Mouse (Mus musculus) MEL (cell line): ENCODE data around the gene Gm10842. TPM values are rescaled to one million over a fixed set of nuclear protein-coding genes. Genes with fewer than 3 reads are reported as not detected.
"Not testable (repeated sequence)": the region's sequence is repeated elsewhere in the genome, so short reads cannot be mapped to it uniquely, and the experiment has no call there.

Experiments used
- DNase-seq: peaks from one replicate; pipeline ENCODE4 v3.0.0; 2011; ENCODE audit warnings: low read depth, low spot score
- H3K27ac ChIP-seq: 2 replicates; pipeline ENCODE4 v1.5.1; 2012; ENCODE audit warnings: low read depth, mild to moderate bottlenecking, control low read depth, low read length, moderate library complexity; ENCODE audit not compliant: control insufficient read depth
- H3K27me3 ChIP-seq, 2 experiments: fragments of 150-350 bp in 1 of 2; sonication (generic) in 1 of 2; 2 replicates each; pipeline ENCODE4 v1.6.1; 2012; ENCODE audit warnings: low read length in 2 of 2, mild to moderate bottlenecking in 2 of 2, improper control_type of control experiment in 1 of 2, moderate library complexity in 1 of 2; ENCODE audit not compliant: insufficient read depth in 2 of 2, control insufficient read depth in 1 of 2
- H3K36me3 ChIP-seq, 2 experiments: 2 replicates each; pipeline ENCODE4 v1.6.1; 2012 to 2014; ENCODE audit warnings: low read length in 2 of 2, improper control_type of control experiment in 1 of 2, inconsistent platforms in 1 of 2, mild to moderate bottlenecking in 1 of 2; ENCODE audit not compliant: insufficient read depth in 2 of 2, control insufficient read depth in 1 of 2
- H3K4me1 ChIP-seq, 2 experiments: fragments of 150-350 bp in 1 of 2; sonication (generic) in 1 of 2; 2 replicates each; pipeline ENCODE4 v1.6.1; 2012; ENCODE audit warnings: low read length in 2 of 2, improper control_type of control experiment in 1 of 2, mild to moderate bottlenecking in 1 of 2; ENCODE audit not compliant: insufficient read depth in 2 of 2, control insufficient read depth in 1 of 2
- H3K4me3 ChIP-seq, 2 experiments: fragments of 150-350 bp in 1 of 2; sonication (generic) in 1 of 2; 2 replicates each; pipeline ENCODE4 v1.5.1; 2012; ENCODE audit warnings: low read depth in 2 of 2, low read length in 2 of 2, mild to moderate bottlenecking in 2 of 2, moderate library complexity in 2 of 2, control low read depth in 1 of 2, improper control_type of control experiment in 1 of 2; ENCODE audit not compliant: control insufficient read depth in 1 of 2, insufficient read depth in 1 of 2
- H3K79me2 ChIP-seq: 2 replicates; pipeline ENCODE4 v1.6.1; 2012; ENCODE audit warnings: mild to moderate bottlenecking, low read length, moderate library complexity; ENCODE audit not compliant: control insufficient read depth, poor library complexity, insufficient read depth
- H3K9ac ChIP-seq: 2 replicates; pipeline ENCODE4 v1.6.1; 2012; ENCODE audit warnings: low read depth, mild to moderate bottlenecking, control low read depth, low read length, moderate library complexity; ENCODE audit not compliant: control insufficient read depth, poor library complexity, severe bottlenecking
- H3K9me3 ChIP-seq: fragments of 150-350 bp; sonication (generic); replicated peaks from 2 replicates; pipeline ENCODE4 v1.6.1; 2012; ENCODE audit warnings: mild to moderate bottlenecking, low read length, improper control_type of control experiment, moderate library complexity; ENCODE audit not compliant: insufficient read depth
- CHD2 ChIP-seq: IDR thresholded peaks from 2 replicates; pipeline ENCODE4 v1.6.1; 2011; ENCODE audit warnings: low read length, improper control_type of control experiment
- ETS1 ChIP-seq: IDR thresholded peaks from 2 replicates; pipeline ENCODE4 v1.6.1; 2012; ENCODE audit warnings: low read depth, mild to moderate bottlenecking, inconsistent platforms, low read length, improper control_type of control experiment, moderate library complexity
- GABPA ChIP-seq: IDR thresholded peaks from 2 replicates; pipeline ENCODE4 v1.6.1; 2012; ENCODE audit warnings: low read depth, mild to moderate bottlenecking, inconsistent platforms, low read length, improper control_type of control experiment, moderate library complexity
- GATA1 ChIP-seq: IDR thresholded peaks from 2 replicates; pipeline ENCODE4 v1.6.1; 2011; ENCODE audit warnings: low read depth, low read length, improper control_type of control experiment
- HCFC1 ChIP-seq: IDR thresholded peaks from 2 replicates; pipeline ENCODE4 v1.6.1; 2012; ENCODE audit warnings: low read depth, mild to moderate bottlenecking, inconsistent platforms, low read length, improper control_type of control experiment, moderate library complexity
- JUND ChIP-seq: IDR thresholded peaks from 2 replicates; pipeline ENCODE4 v1.6.1; 2011; ENCODE audit warnings: low read depth, mild to moderate bottlenecking, improper control_type of control experiment, low read length
- KAT2A ChIP-seq: conservative IDR thresholded peaks from 2 replicates; pipeline ENCODE4 v1.6.1; 2012; ENCODE audit warnings: low read depth, low read length, improper control_type of control experiment, inconsistent platforms
- MYB ChIP-seq: IDR thresholded peaks from 2 replicates; pipeline ENCODE4 v1.6.1; 2011; ENCODE audit warnings: mild to moderate bottlenecking, low read depth, low read length, improper control_type of control experiment
- NELFE ChIP-seq: IDR thresholded peaks from 2 replicates; pipeline ENCODE4 v1.6.1; 2011; ENCODE audit warnings: low read depth, low read length, improper control_type of control experiment
- NRF1 ChIP-seq: IDR thresholded peaks from 2 replicates; pipeline ENCODE4 v1.6.1; 2014; ENCODE audit warnings: low read depth, mild to moderate bottlenecking, inconsistent platforms, low read length, improper control_type of control experiment, moderate library complexity; ENCODE audit not compliant: poor library complexity, insufficient read depth, severe bottlenecking
- POLR2A ChIP-seq, 2 experiments: IDR thresholded peaks; 2 replicates each; pipeline ENCODE4 v1.6.1; 2011 to 2012; ENCODE audit warnings: low read length in 2 of 2, mild to moderate bottlenecking in 2 of 2, control low read depth in 1 of 2, improper control_type of control experiment in 1 of 2, low read depth in 1 of 2, moderate library complexity in 1 of 2; ENCODE audit not compliant: control insufficient read depth in 1 of 2, insufficient read depth in 1 of 2, poor library complexity in 1 of 2
- POLR2AphosphoS5 ChIP-seq: IDR thresholded peaks from 2 replicates; pipeline ENCODE4 v1.6.1; 2012; ENCODE audit warnings: low read depth, borderline replicate concordance, mild to moderate bottlenecking, inconsistent platforms, low read length, moderate library complexity, mixed read lengths
- RAD21 ChIP-seq: IDR thresholded peaks from 2 replicates; pipeline ENCODE4 v1.6.1; 2011; ENCODE audit warnings: mild to moderate bottlenecking, low read depth, low read length, improper control_type of control experiment
- RCOR1 ChIP-seq: IDR thresholded peaks from 2 replicates; pipeline ENCODE4 v1.6.1; 2012; ENCODE audit warnings: low read depth, mild to moderate bottlenecking, inconsistent platforms, low read length, improper control_type of control experiment
- SIN3A ChIP-seq: IDR thresholded peaks from 2 replicates; pipeline ENCODE4 v1.6.1; 2012; ENCODE audit warnings: low read length, improper control_type of control experiment, inconsistent platforms
- TBP ChIP-seq: IDR thresholded peaks from 2 replicates; pipeline ENCODE4 v1.8.0; 2011; ENCODE audit warnings: low read depth, low read length, improper control_type of control experiment
- USF1 ChIP-seq: IDR thresholded peaks from 2 replicates; pipeline ENCODE4 v1.6.1; 2014; ENCODE audit warnings: low read depth, mild to moderate bottlenecking, inconsistent platforms, low read length, improper control_type of control experiment, moderate library complexity
- USF2 ChIP-seq, 2 experiments: IDR thresholded peaks; 2 replicates each; pipeline ENCODE4 v1.6.1; 2011 to 2012; ENCODE audit warnings: improper control_type of control experiment in 2 of 2, low read length in 2 of 2, borderline replicate concordance in 1 of 2, inconsistent platforms in 1 of 2, low read depth in 1 of 2, mild to moderate bottlenecking in 1 of 2; ENCODE audit not compliant: insufficient read depth in 1 of 2
- ZMIZ1 ChIP-seq: IDR thresholded peaks from 2 replicates; pipeline ENCODE4 v1.6.1; 2012; ENCODE audit warnings: low read depth, mild to moderate bottlenecking, inconsistent platforms, low read length, improper control_type of control experiment, moderate library complexity
- ZNF384 ChIP-seq: IDR thresholded peaks from 2 replicates; pipeline ENCODE4 v1.6.1; 2012; ENCODE audit warnings: low read depth, mild to moderate bottlenecking, inconsistent platforms, low read length, improper control_type of control experiment
- polyA plus RNA-seq, 2 experiments: library from polyadenylated mRNA; stranded (reverse) in 1 of 2; unstranded in 1 of 2; fragments of >175 nt in 1 of 2; fragments of >200 nt in 1 of 2; gene quantifications; 2 replicates each; pipeline versions ENCODE4 v1.2.1 to v1.2.4; 2012; ENCODE audit warnings: low replicate concordance in 2 of 2, low read depth in 1 of 2; ENCODE audit not compliant: insufficient read length in 2 of 2, insufficient read depth in 1 of 2, missing spikeins in 1 of 2
- total RNA-seq: library from RNA; depleted of rRNA; stranded (reverse); fragments of 300-350 nt; gene quantifications from 2 replicates; pipeline ENCODE4 v1.2.3, GENCODE M21; 2012; rRNA removed

Gm10842 gene
- not detected in 2 replicates for total RNA-seq
- not detected for polyA plus RNA-seq

GRCm38 (mm10) chr11:105146593-105146992 lies at the start of gene Gm10842:
Gm10842 (plus strand) TSS chr11:105146893.
- Histone ChIP-seq H3K27me3 (no peaks in the 10 kb centered on the region), H3K36me3 (peaks cover 0 to 16% of the 10 kb centered on the region in 2 experiments; a peak in 2 of 4 replicates), H3K27ac (no peak within 1 kb of the TSS), H3K9me3 (no peaks in the 10 kb centered on the region), H3K4me3 (no peak within 1 kb of the TSS), H3K79me2 (no peaks in the 10 kb centered on the region), H3K4me1 (peaks cover 5 to 21% of the 10 kb centered on the region in 2 experiments), H3K9ac (no peak within 1 kb of the TSS)
- DNase-seq: no peak
- TF ChIP-seq MYB (no peak), ZMIZ1 (no peak), CHD2 (no peak), JUND (no peak), GABPA (no peak), POLR2AphosphoS5 (no peak), RCOR1 (no peak)

GRCm38 (mm10) chr11:105112448-105112847 lies 34.2 kb upstream of the Gm10842 start:
- H3K9me3 ChIP-seq, H3K4me3 ChIP-seq, H3K9ac ChIP-seq, H3K36me3 ChIP-seq, H3K4me1 ChIP-seq, H3K27ac ChIP-seq, DNase-seq, H3K79me2 ChIP-seq: not testable (repeated sequence)
- H3K27me3 ChIP-seq: peaks cover 13 to 26% of the 10 kb centered on the region in 2 experiments

- Histone ChIP-seq H3K9me3 (no peaks in the 10 kb centered on the region), H3K9ac (no peak overlapping the region), H3K27me3 (peaks cover 4% of the 10 kb centered on the region in 2 experiments; a peak in 3 of 4 replicates), H3K36me3 (no peaks in the 10 kb centered on the region), H3K79me2 (no peaks in the 10 kb centered on the region), H3K27ac (no peak overlapping the region), H3K4me3 (no peak overlapping the region), H3K4me1 (peaks cover 0 to 6% of the 10 kb centered on the region in 2 experiments; a peak in 2 of 4 replicates)
- DNase-seq: no peak
- TF ChIP-seq ZNF384: no peak
- no peak for TF ChIP-seq NELFE
- TF ChIP-seq SIN3A: no peak
- TF ChIP-seq GATA1: no peak
- no peak for TF ChIP-seq USF1
- no peak for TF ChIP-seq CHD2
- TF ChIP-seq NRF1: no peak
- no peak for TF ChIP-seq MYB
- TF ChIP-seq ETS1: no peak
- TF ChIP-seq GABPA: no peak
- no peak for TF ChIP-seq RAD21
- TF ChIP-seq POLR2AphosphoS5: no peak
- TF ChIP-seq POLR2A (IDR thresholded peaks at IDR 0.05; ENCODE audit: control insufficient read depth in 1 of 2, insufficient read depth in 1 of 2, low read depth in 1 of 2, low read length in 2 of 2, poor library complexity in 1 of 2): no peak
- no peak for TF ChIP-seq KAT2A
- TF ChIP-seq HCFC1: no peak
- TF ChIP-seq TBP: no peak
- TF ChIP-seq USF2 (IDR thresholded peaks at IDR 0.05; ENCODE audit: borderline replicate concordance in 1 of 2, insufficient read depth in 1 of 2, low read depth in 1 of 2, low read length in 2 of 2): no peak
These were observed 28.9 kb upstream of the Gm10842 start for GRCm38 (mm10) chr11:105117814-105118213.
